ENCODE assay signal across 35 mouse cellular contexts in the genomic region with DNA sequence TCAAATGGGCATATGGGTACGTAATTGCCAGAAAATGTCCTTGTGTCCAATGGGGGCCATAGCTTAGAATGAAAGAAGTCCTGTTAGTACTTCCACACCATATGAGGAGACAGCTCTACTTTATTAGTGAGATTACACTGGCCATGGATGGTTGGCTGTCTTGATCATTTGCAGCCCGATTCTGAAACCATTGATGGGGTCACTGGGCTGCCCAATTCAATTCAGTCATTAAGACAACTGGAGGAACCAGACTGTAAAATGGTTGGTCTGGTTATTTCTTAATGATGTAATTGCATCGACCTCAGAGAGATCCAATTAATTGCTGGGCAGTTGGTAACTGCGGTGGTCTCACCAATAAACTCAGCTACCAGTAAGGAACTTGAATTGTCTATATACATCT.
"Had no signal": no experiment of that assay in that cellular context is flagged by ENCODE, and none has a peak within 500 bp of the region (broad histone marks: within the 10 kb centered on the region; RNA-seq: fewer than 3 reads in every experiment).

No protein-coding gene starts in this region.

- H3K4me2 ChIP-seq: heart, embryonic 11.5 days; heart, embryonic 12.5 days; heart, embryonic 13.5 days; heart, embryonic 15.5 days; hindbrain, embryonic 12.5 days; hindbrain, embryonic 13.5 days; hindbrain, embryonic 14.5 days; hindbrain, embryonic 15.5 days; intestine, embryonic 15.5 days; kidney, embryonic 15.5 days had no signal

- H3K4me3 ChIP-seq: heart, embryonic 10.5 days; heart, embryonic 12.5 days; heart, embryonic 13.5 days; heart, embryonic 15.5 days; hindbrain, embryonic 10.5 days; hindbrain, embryonic 12.5 days; hindbrain, embryonic 13.5 days; hindbrain, embryonic 15.5 days; intestine, embryonic 15.5 days; kidney, embryonic 15.5 days; layer of hippocampus, adult 2 months; left cerebral cortex, adult 2 months had no signal

- ATAC-seq: hindbrain, embryonic 16.5 days; hindbrain, postnatal 0 days; intestine, embryonic 15.5 days; intestine, embryonic 16.5 days; intestine, postnatal 0 days had no signal

- H3K27me3 ChIP-seq: hindbrain, embryonic 12.5 days; hindbrain, embryonic 13.5 days; hindbrain, embryonic 15.5 days; intestine, embryonic 15.5 days; kidney, embryonic 15.5 days had no signal

- H3K9ac ChIP-seq: heart, embryonic 12.5 days; heart, embryonic 13.5 days; heart, embryonic 15.5 days; hindbrain, embryonic 12.5 days; hindbrain, embryonic 13.5 days; hindbrain, embryonic 14.5 days; hindbrain, embryonic 15.5 days; intestine, embryonic 15.5 days; kidney, embryonic 15.5 days had no signal

- H3K9me3 ChIP-seq: heart, embryonic 10.5 days; heart, embryonic 12.5 days; heart, embryonic 13.5 days; heart, embryonic 15.5 days; hindbrain, embryonic 10.5 days; hindbrain, embryonic 12.5 days; hindbrain, embryonic 13.5 days; hindbrain, embryonic 15.5 days; intestine, embryonic 15.5 days; kidney, embryonic 15.5 days had no signal

- DNase-seq: heart, postnatal 10 days; heart, postnatal 14 days; heart, postnatal 36 days; heart, postnatal 4 days; kidney, adult 11 months; kidney, adult 18-20 months; kidney, adult 2 months; kidney, adult 8-10 months; kidney, adult 9 months; kidney, postnatal 10 days; kidney, postnatal 14 days; kidney, postnatal 25 days; kidney, postnatal 36 days; kidney, postnatal 4 days; layer of hippocampus, adult 9-11 months; layer of hippocampus, postnatal 36 days had no signal

- H3K36me3 ChIP-seq: heart, embryonic 10.5 days; heart, embryonic 12.5 days; heart, embryonic 13.5 days; heart, embryonic 15.5 days; hindbrain, embryonic 10.5 days; hindbrain, embryonic 12.5 days; hindbrain, embryonic 13.5 days; hindbrain, embryonic 15.5 days; intestine, embryonic 15.5 days; kidney, embryonic 15.5 days had no signal

- H3K4me1 ChIP-seq: heart, embryonic 10.5 days; heart, embryonic 12.5 days; heart, embryonic 13.5 days; heart, embryonic 15.5 days; hindbrain, embryonic 10.5 days; hindbrain, embryonic 12.5 days; hindbrain, embryonic 13.5 days; hindbrain, embryonic 15.5 days; intestine, embryonic 15.5 days; kidney, embryonic 15.5 days had no signal

- H3K27ac ChIP-seq: heart, embryonic 10.5 days; heart, embryonic 13.5 days; heart, embryonic 15.5 days; hindbrain, embryonic 10.5 days; hindbrain, embryonic 12.5 days; hindbrain, embryonic 13.5 days; hindbrain, embryonic 14.5 days; hindbrain, embryonic 15.5 days; hindbrain, postnatal 0 days; intestine, embryonic 15.5 days; kidney, embryonic 15.5 days; kidney, postnatal 0 days; layer of hippocampus, adult 2 months; left cerebral cortex, adult 2 months had no signal
